Mouse (Mus musculus) spleen, adult 2 months (tissue): ENCODE measurements around the gene Fgf12.

Source experiments
- CTCF ChIP-seq: fragments of 200-500 bp; IDR thresholded peaks from 2 replicates; pipeline ENCODE4 v1.5.1; 2011; ENCODE audit warnings: mild to moderate bottlenecking, inconsistent platforms; ENCODE audit not compliant: insufficient read depth, insufficient read length, insufficient replicate concordance; ENCODE audit errors: extremely low read depth
- POLR2A ChIP-seq: fragments of 200-500 bp; IDR thresholded peaks from 2 replicates; pipeline ENCODE4 v1.6.1; 2011; ENCODE audit warnings: low read depth, low read length, inconsistent platforms

- TF ChIP-seq POLR2A (no peak), CTCF (no peak)
Observed at GRCm38 (mm10) chr16:28511413-28511812, 241.5 kb downstream of the Fgf12 start.
